Comparison of ENCODE assay signal across 7 mouse cellular contexts in genomic region chr17:49377626-49378025, GRCm38 (mm10).
"Had no signal": no experiment of that assay in that cellular context is flagged by ENCODE, and none has a peak within 500 bp of the region (broad histone marks: within the 10 kb centered on the region; RNA-seq: fewer than 3 reads in every experiment).

No protein-coding gene starts in this region.

- DNase-seq: lung, adult 2 months; lung, postnatal 14 days; lung, postnatal 36 days; right cerebral cortex, postnatal 14 days; thymus, adult 18-20 months; thymus, postnatal 14 days; thymus, postnatal 36 days had no signal
